Mouse (Mus musculus) ES-Bruce4 (cell line): ENCODE measurements around the gene Zfp568. TPM values are rescaled to one million over a fixed set of nuclear protein-coding genes. Genes with fewer than 3 reads are reported as not detected.
A peak's percentile ranks its signal among the peaks of the same experiment; 100 is the strongest.
"Not testable (repeated sequence)": the region's sequence is repeated elsewhere in the genome, so short reads cannot be mapped to it uniquely, and the experiment has no call there.

Experiments used
- H3K27ac ChIP-seq: 2 replicates; pipeline ENCODE4 v1.5.1; 2012; ENCODE audit warnings: low read length, inconsistent platforms; ENCODE audit not compliant: insufficient read depth
- H3K27me3 ChIP-seq: 2 replicates; pipeline ENCODE4 v1.6.1; 2012; ENCODE audit warnings: mild to moderate bottlenecking, low read length, inconsistent platforms; ENCODE audit not compliant: control insufficient read depth, poor library complexity, insufficient read depth, severe bottlenecking
- H3K36me3 ChIP-seq: 2 replicates; pipeline ENCODE4 v1.6.1; 2012; ENCODE audit warnings: inconsistent platforms, mild to moderate bottlenecking, low read length, moderate library complexity; ENCODE audit not compliant: control insufficient read depth, poor library complexity, insufficient read depth, severe bottlenecking
- H3K4me1 ChIP-seq: one replicate; pipeline ENCODE4 v1.8.1; 2011; ENCODE audit warnings: low read length; ENCODE audit not compliant: control insufficient read depth, insufficient read depth
- H3K4me3 ChIP-seq: 2 replicates; pipeline ENCODE4 v1.5.1; 2011; ENCODE audit warnings: low read depth, mild to moderate bottlenecking, low read length
- H3K9ac ChIP-seq: 2 replicates; pipeline ENCODE4 v1.6.1; 2012; ENCODE audit warnings: low read depth, mild to moderate bottlenecking, inconsistent platforms; ENCODE audit not compliant: poor library complexity, severe bottlenecking
- H3K9me3 ChIP-seq: replicated peaks from 2 replicates; pipeline ENCODE4 v1.6.1; 2012; ENCODE audit warnings: mild to moderate bottlenecking, low read length, inconsistent platforms; ENCODE audit not compliant: control insufficient read depth, poor library complexity, insufficient read depth, severe bottlenecking
- CTCF ChIP-seq: IDR thresholded peaks from one replicate; pipeline ENCODE4 v1.8.1; 2011; ENCODE audit warnings: low read depth, low read length
- EP300 ChIP-seq: IDR thresholded peaks from 2 replicates; pipeline ENCODE4 v1.6.1; 2011; ENCODE audit warnings: low read depth, low read length; ENCODE audit not compliant: insufficient read depth
- POLR2A ChIP-seq: IDR thresholded peaks from one replicate; pipeline ENCODE4 v1.8.1; 2011; ENCODE audit warnings: low read length; ENCODE audit not compliant: insufficient read depth
- polyA plus RNA-seq: library from polyadenylated mRNA; stranded (reverse); fragments of >200 nt; gene quantifications from 2 replicates; pipeline ENCODE4 v1.2.4, GENCODE M21; 2011; ENCODE audit warnings: low read depth; ENCODE audit not compliant: missing spikeins, insufficient read depth, insufficient read length

The Zfp568 gene
- polyA plus RNA-seq, 1 experiment: 103 TPM

- Histone ChIP-seq H3K27ac (peak overlapping the region; percentile 54; the same call in 1 of the 2 replicates), H3K4me1 (no peaks in the 10 kb centered on the region)
Observed at GRCm38 (mm10) chr7:29953086-29953485, 30.7 kb upstream of the Zfp568 start.

GRCm38 (mm10) chr7:29953513-29954401 lies 30.0 kb upstream of the Zfp568 start, which contains the start of gene Zfp74:
Zfp74 (minus strand) TSS chr7:29954089.
- Histone ChIP-seq H3K9me3 (no peaks in the 10 kb centered on the region), H3K9ac (peak within 1 kb of the TSS; percentile 44), H3K4me1 (no peaks in the 10 kb centered on the region), H3K36me3 (no peaks in the 10 kb centered on the region; the same call in 1 of the 2 replicates), H3K4me3 (peak within 1 kb of the TSS; percentile 89), H3K27ac (peak within 1 kb of the TSS; percentile 54), H3K27me3 (no peaks in the 10 kb centered on the region)
- TF ChIP-seq EP300: no peak

More at GRCm38 (mm10) chr7:29953086-29953485, 30.7 kb upstream of the Zfp568 start:
- Histone ChIP-seq H3K36me3 (no peaks in the 10 kb centered on the region; the same call in 1 of the 2 replicates), H3K27me3 (no peaks in the 10 kb centered on the region), H3K9ac (peak overlapping the region; percentile 44), H3K4me3 (peak overlapping the region; percentile 89), H3K9me3 (no peaks in the 10 kb centered on the region)
- TF ChIP-seq EP300 (no peak), CTCF (no peak), POLR2A (no peak)

- Histone ChIP-seq H3K9me3 (no peaks in the 10 kb centered on the region), H3K9ac (no peak overlapping the region), H3K27ac (no peak overlapping the region), H3K27me3 (no peaks in the 10 kb centered on the region), H3K4me3 (no peak overlapping the region), H3K4me1 (no peaks in the 10 kb centered on the region), H3K36me3 (no peaks in the 10 kb centered on the region; the same call in 1 of the 2 replicates)
- TF ChIP-seq EP300 (no peak), CTCF (peak; percentile 58)
Observed at GRCm38 (mm10) chr7:29954731-29955130, 29.0 kb upstream of the Zfp568 start.

- Histone ChIP-seq H3K9ac (no peak overlapping the region), H3K4me3 (peak overlapping the region; percentile 1; the same call in 1 of the 2 replicates), H3K27me3 (no peaks in the 10 kb centered on the region), H3K4me1 (no peaks in the 10 kb centered on the region), H3K9me3 (no peaks in the 10 kb centered on the region), H3K27ac (no peak overlapping the region), H3K36me3 (no peaks in the 10 kb centered on the region)
- TF ChIP-seq CTCF: no peak
- TF ChIP-seq EP300: no peak
- no peak for TF ChIP-seq POLR2A
Observed at GRCm38 (mm10) chr7:29956257-29956656, 27.5 kb upstream of the Zfp568 start.

GRCm38 (mm10) chr7:29958125-29958724 lies 25.5 kb upstream of the Zfp568 start:
- Histone ChIP-seq H3K9me3 (peaks cover 2% of the 10 kb centered on the region; the same call in 1 of the 2 replicates), H3K27me3 (no peaks in the 10 kb centered on the region), H3K4me3 (no peak overlapping the region), H3K4me1 (no peaks in the 10 kb centered on the region), H3K27ac (no peak overlapping the region), H3K9ac (no peak overlapping the region), H3K36me3 (no peaks in the 10 kb centered on the region)
- TF ChIP-seq EP300 (no peak), CTCF (no peak), POLR2A (no peak)

GRCm38 (mm10) chr7:29959004-29959403 lies 24.8 kb upstream of the Zfp568 start:
- Histone ChIP-seq H3K27ac (no peak overlapping the region), H3K9ac (no peak overlapping the region)
- TF ChIP-seq POLR2A: no peak
- TF ChIP-seq CTCF: peak; percentile 29

GRCm38 (mm10) chr7:29965115-29965810 lies 18.5 kb upstream of the Zfp568 start:
- not testable (repeated sequence) for H3K27me3 ChIP-seq, H3K27ac ChIP-seq, H3K36me3 ChIP-seq, H3K4me1 ChIP-seq, H3K9me3 ChIP-seq
- Histone ChIP-seq H3K9ac (peak overlapping the region; percentile 52), H3K4me3 (peak overlapping the region; percentile 45; the same call in 1 of the 2 replicates)

More at GRCm38 (mm10) chr7:29959004-29959403, 24.8 kb upstream of the Zfp568 start:
- no peaks in the 10 kb centered on the region for H3K27me3 ChIP-seq
- no peak overlapping the region for H3K4me3 ChIP-seq
- H3K4me1 ChIP-seq: no peaks in the 10 kb centered on the region
- no peaks in the 10 kb centered on the region for H3K36me3 ChIP-seq
- H3K9me3 ChIP-seq: peaks cover 2% of the 10 kb centered on the region; the same call in 1 of the 2 replicates
